Mouse (Mus musculus) layer of hippocampus, postnatal 25 days (tissue): ENCODE measurements around the gene Aig1. TPM values are rescaled to one million over a fixed set of nuclear protein-coding genes. Genes with fewer than 3 reads are reported as not detected.

Source experiments
- DNase-seq, 2 experiments: peaks; one replicate each; pipeline ENCODE4 v3.0.0; 2022; ENCODE audit warnings: mixed read lengths in 2 of 2, low spot score in 1 of 2; ENCODE audit errors: extremely low spot score in 1 of 2
- total RNA-seq, 2 experiments: library from RNA; stranded (reverse); gene quantifications; 2 replicates each; pipeline ENCODE4 v1.2.3; 2021

Aig1 gene
- total RNA-seq, 2 experiments from 2014 or later: 57.7 to 62.6 TPM

DNA sequence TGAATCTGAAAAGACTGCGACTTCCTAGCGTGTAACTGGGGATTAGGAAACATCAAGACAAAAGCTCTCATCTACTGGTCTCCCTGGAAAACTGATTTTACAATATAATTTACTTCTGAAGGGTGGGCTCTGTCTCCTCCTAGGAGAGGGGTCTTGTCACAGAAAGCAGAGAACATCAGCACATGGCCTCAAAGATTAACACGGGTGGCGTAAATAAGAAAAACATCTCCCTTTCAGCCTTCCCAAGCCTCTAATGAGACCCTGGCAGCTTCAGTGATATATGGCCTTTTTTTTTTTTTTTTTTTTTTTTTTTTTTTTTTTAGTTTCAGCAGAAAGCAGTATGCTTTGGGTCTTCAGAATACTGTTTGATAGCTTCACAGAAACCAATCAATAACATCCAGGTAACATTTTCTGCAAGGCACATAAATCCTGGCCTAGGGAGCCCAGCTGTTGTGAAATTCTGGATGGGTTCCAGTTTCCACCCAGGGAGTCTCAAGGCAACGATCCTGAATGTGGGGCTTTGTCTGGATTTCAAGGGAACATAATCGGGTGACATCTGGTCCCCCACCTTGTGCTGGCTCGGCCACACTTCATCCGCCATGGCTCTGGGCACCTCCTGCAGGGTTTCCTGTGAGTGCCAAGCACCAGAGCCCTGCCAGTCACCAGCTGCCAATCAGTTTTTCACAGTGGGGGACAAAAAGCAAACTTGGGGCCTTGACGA, 154.4 kb downstream of the Aig1 start:
- DNase-seq: no peak

GRCm38 (mm10) chr10:13713711-13714110, 155.1 kb downstream of the Aig1 start:
- no peak for DNase-seq

DNA sequence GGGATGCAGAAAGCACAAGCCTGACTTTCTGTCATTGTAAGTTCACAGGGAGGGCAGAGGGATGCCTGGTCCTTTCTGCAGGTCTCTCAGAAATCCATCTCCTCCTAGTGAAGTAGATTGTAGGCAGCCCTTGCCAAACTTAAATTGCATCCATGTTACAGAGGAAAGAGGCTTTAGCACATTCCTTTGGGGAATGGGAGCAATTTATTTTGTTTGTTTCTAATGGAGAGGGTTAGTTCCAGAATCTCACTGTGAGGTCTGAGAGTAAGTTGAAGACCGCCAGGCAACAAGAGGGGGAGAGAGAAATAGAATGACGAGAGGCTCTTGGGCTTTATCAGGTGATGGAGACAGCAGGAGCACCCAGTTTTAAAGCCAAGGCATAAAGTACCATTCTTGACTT, 155.7 kb downstream of the Aig1 start:
- no peak for DNase-seq

- no peak for DNase-seq
These were observed 157.4 kb downstream of the Aig1 start for GRCm38 (mm10) chr10:13711281-13711829.

GRCm38 (mm10) chr10:13705771-13706170, 163.0 kb downstream of the Aig1 start:
- no peak for DNase-seq

DNA sequence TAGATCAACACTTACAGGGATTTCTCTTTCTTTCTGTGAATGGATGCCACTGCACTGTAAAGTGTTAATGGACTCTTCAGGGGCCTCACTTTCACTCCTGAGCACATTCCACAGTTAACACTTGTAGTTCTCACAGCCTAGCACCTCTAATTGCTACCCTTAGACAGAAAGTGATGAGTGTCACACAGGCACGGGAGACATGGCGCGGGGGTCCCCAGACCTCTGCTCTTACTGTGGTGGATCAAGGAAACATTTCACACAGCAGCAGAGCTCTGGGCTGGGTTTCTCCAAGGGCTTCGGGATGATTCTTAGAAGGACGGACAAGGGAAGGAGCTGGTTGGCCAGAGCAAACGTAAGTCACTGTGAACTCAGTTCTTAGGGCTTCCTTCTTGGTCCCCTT, 166.1 kb downstream of the Aig1 start:
- no peak for DNase-seq

GRCm38 (mm10) chr10:13702043-13702442, 166.7 kb downstream of the Aig1 start:
- DNase-seq: no peak

DNA sequence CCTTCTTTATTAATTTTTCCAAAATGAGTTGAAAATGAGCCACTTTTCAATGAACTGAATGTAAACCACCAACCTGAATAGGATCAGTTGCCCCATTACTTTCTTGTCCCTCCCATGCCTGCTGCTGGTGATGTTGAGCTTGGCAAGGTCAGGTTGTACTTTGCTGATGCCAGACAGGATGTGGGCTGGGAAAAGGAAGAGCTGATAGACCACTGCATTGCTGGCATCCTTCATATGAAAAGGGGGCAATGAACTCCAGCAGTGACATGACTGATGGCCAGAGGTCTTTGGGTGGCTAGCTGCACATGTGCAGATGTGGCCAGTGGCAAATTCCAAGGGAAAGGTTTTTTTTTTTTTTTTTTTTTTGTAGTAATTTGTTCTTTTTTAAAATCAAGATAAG, 172.5 kb downstream of the Aig1 start:
- no peak for DNase-seq

- DNase-seq: no peak
These were observed 175.5 kb downstream of the Aig1 start for GRCm38 (mm10) chr10:13693276-13693675.

DNA sequence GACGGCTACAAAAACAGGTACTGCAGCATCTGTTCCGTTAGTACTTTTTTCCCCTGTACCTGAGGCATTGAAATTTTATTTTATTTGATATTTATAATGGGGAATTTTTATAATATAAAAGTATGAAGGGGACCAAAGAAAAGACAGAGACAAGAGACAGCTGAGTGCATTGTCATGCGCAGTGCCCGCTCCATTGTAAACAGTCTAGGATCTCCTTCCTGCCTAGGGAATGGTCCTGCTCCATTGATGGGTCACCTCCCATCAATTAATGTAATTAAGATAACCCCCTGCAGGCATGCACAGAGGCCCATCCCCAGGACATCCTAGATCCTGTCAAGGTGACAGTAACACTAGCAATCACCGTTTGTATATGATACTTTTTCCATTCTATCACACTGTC, 178.0 kb downstream of the Aig1 start:
- no peak for DNase-seq

GRCm38 (mm10) chr10:13689841-13690590, 178.8 kb downstream of the Aig1 start:
- no peak for DNase-seq

DNA sequence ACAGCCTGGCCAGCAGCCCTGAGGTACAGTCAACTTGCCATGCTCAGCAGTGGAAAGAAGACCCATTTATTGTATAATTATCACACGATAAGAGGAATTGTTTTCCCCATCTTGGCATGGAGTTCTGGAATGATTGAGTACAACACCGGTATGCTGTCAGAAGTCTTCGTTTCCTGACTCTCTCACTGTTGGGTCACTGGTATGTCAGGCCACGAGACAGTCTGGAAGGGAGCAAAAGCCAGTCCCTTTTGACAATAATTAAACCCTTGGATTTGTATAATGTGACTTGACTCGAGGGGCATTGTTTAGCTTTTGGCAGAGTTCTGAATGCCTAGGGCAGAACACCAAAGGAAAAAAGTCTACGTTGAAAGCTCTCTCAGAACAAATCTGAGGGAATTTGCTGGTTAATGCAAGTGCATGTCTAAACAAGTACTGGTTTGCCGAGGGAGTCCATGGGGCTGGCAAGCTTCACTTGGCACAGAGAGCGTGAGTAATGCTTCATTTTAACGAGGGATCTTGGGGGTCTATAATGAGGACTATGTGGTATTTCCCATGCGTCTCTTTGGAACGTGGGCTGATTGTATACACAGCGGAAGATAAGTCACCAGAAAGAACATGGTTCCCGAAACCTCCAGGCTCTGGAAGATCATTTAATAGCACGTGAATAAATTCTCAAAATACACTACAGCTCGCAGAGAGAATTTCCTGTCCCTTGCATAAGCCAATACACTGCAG, 180.2 kb downstream of the Aig1 start:
- no peak for DNase-seq

- DNase-seq: no peak
These were observed 181.5 kb downstream of the Aig1 start for GRCm38 (mm10) chr10:13687182-13687810.

- DNase-seq: no peak
These were observed 182.7 kb downstream of the Aig1 start for GRCm38 (mm10) chr10:13686127-13686526.

DNA sequence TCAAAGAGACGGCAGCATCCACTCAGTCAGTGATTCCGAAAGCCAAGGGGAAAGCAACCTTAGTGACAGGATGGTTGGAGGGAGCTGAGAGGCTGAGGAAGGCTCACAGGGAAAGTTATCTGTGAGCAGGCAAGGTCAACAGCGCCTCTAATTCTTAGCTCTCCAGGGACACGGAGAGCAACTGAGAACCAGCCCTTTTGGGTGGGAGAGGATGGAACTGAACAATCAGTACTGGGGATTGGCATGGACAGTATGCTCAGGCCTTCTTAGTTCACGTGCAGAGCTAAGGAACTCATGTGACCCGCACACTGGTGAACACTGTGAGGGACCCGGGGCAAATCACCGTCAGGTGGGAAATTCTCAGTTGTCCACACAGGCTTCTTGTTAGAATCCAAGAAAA, 183.4 kb downstream of the Aig1 start:
- DNase-seq: no peak

- no peak for DNase-seq
These were observed 184.3 kb downstream of the Aig1 start for GRCm38 (mm10) chr10:13684452-13684851.

- no peak for DNase-seq
These were observed 186.2 kb downstream of the Aig1 start for GRCm38 (mm10) chr10:13682565-13682964.

DNA sequence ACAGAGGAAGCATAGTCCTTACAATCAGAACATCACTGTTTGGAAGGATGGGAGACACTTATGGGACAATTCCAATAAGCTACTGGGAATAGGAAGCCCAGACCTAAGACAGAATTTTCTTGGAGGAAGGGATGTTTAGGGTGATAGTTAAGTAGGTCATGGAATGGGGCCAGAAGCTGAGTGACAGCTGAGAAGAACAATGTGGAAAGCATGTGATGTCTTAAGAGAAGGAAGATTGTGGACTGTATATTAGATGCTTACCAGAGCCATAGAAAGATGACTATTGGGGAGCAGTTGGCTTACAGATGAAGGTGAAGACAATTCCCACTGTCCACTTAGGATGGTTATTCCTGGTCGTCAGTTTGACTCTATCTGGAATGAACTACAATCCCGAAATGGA, 191.3 kb downstream of the Aig1 start:
- no peak for DNase-seq

DNA sequence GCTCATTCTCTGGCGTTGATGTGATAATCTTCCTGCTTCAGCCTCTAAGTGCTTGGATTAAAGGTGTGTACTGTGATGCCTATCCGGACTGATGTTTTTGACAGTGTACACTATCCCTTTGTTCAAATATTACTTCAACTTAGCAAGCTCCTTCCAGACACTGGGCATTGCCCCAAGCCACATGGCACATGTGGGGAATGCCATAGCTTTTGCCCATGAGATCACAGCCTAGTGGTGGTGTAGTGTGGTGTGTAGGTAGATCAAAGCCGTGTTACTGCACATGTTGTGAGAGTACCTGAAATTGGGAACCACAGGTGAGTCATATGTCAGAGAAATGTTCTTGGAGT, 193.8 kb downstream of the Aig1 start:
- DNase-seq: no peak

DNA sequence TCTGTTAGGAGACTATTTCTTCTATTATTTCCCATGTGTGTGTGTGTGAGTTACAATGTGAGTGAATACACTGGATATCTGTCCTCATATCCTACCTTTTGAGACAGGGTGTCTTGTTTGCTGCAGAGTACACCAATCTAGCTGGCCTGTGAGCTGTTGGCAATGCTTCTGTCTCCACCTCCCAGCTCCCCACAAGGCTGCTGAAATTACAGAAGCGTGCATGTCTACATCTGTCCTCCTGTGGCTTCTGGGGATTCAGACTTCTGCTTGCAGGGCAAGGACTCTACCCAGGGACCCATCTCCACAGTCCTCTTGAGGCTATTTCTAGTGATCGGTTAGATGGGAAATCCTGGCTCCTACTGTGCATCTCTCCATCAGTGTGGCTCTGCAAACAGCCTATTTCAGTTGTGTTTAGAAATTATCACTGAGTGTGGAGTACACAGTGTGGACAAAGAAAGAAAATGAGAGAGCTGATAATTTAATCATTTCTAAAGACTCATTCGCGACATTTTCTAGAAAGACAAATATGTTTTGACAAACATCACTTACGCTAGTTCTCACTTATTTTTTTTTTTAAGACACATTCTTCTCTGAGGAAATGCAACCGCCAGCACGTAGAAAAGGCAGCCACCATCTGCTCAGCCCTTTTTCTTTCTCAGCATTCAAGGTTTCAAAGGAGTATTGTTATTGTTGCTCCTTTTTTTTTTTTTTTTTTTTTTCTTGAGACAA, 194.3 kb downstream of the Aig1 start:
- no peak for DNase-seq
